Mouse (Mus musculus) lung, adult 2 months (tissue): Measurements from ENCODE around the gene Hvcn1. TPM values are rescaled to one million over a fixed set of nuclear protein-coding genes. Genes with fewer than 3 reads are reported as not detected.

Experiments used
- DNase-seq: peaks from one replicate; pipeline ENCODE4 v3.0.0; 2022
- H3K4me1 ChIP-seq: fragments of 200-500 bp; 2 replicates; pipeline ENCODE4 v1.6.1; 2011; ENCODE audit warnings: low read length; ENCODE audit not compliant: control insufficient read depth, insufficient read depth
- H3K4me3 ChIP-seq: fragments of 200-500 bp; replicated peaks from 2 replicates; pipeline ENCODE3; 2011; ENCODE audit warnings: low read depth, mild to moderate bottlenecking, control low read depth, low read length; ENCODE audit errors: extremely low read depth
- CTCF ChIP-seq: fragments of 200-500 bp; IDR thresholded peaks from 2 replicates; pipeline ENCODE4 v1.5.1; 2011; ENCODE audit warnings: mild to moderate bottlenecking, low read length, control low read depth; ENCODE audit not compliant: insufficient read depth
- POLR2A ChIP-seq: fragments of 200-500 bp; IDR thresholded peaks from 2 replicates; pipeline ENCODE4 v1.6.1; 2011; ENCODE audit warnings: low read depth, mild to moderate bottlenecking, control low read depth, low read length, borderline replicate concordance; ENCODE audit errors: extremely low read depth
- WGBS: fragments of 180-500 bp; shearing (Covaris S2); methylation state at CpG from one replicate; pipeline ENCODE4 v1.1.7; 2018; 5-methylcytosine and 5-hydroxymethylcytosine counted together
- polyA plus RNA-seq: library from polyadenylated mRNA; depleted of rRNA; stranded (reverse); fragments of >200 nt; gene quantifications from 2 replicates; pipeline ENCODE4 v1.2.3, GENCODE M21; 2012; rRNA removed

Hvcn1 gene
- polyA plus RNA-seq = 19.6 and 21.9 TPM in 2 replicates

DNA sequence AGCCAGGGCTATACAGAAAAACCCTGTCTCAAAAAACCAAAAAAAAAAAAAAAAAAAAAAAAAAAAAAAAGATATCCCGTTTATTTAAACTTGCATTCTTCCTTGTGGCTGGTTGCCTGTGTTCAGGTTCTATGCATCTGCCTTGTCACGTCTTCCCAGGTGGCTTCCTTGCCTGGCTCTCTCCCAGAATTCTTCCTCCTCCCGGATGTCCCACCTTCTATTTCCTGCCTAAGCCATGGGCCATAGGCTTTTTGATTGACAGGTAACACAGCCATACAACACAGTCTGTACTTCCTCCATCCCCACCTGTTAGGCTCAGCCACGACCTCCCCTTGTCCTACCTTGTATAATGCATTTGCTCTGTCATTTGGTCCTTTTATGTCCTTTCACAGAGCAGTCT lies at the start of gene Hvcn1:
TSS of gene Hvcn1 (plus strand) at position 330 of the 400 bp plus-strand sequence.
- peaks cover 3% of the 10 kb centered on the region; the same call in 1 of the 2 replicates for H3K4me1 ChIP-seq
- WGBS = 51% methylated on average over 4 of the region's 4 CpGs
- no peak within 1 kb of the TSS for H3K4me3 ChIP-seq
- TF ChIP-seq POLR2A (no peak), CTCF (no peak)
- no peak for DNase-seq

DNA sequence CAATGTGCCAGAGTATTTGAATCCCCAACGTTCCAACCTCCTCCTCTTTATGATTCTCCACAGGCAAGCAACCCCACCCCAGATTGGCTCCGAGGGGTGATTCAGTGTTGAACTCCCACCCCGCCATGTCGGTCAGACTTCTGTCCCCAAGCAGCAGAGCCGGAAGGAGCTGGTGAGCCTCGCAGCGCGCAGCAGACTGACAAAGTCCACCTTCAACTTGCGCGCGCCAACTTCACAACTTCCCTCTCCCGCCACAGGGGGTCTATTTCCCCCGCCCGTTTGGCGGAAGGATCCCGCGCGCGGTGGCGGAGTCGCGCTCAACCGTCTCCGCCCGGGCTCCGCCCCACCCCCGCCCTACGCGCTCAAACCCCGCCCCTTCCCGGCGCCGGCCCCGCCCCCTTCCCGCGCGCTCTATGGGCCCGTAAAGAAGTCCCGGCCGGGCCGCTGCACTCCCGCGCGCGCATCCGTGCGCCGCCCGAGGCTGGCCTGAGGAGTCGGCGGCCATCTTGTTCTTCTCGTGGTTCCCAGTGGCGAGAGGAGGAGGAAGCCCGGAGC lies 48.7 kb upstream of the Hvcn1 start, which contains the start of gene Ppp1cc:
TSS of gene Ppp1cc (plus strand) at position 452 of the 555 bp plus-strand sequence.
- WGBS = under 1% methylated on average over 50 of the region's 54 CpGs
- peak; percentile 78; the same call in 1 of the 2 replicates for TF ChIP-seq POLR2A
- TF ChIP-seq CTCF = no peak
- Histone ChIP-seq H3K4me3 (peak within 1 kb of the TSS; percentile 87), H3K4me1 (peaks cover 21% of the 10 kb centered on the region)
- peak; percentile 85 for DNase-seq

- Histone ChIP-seq H3K4me1 (peaks cover 30% of the 10 kb centered on the region), H3K4me3 (peak overlapping the region; percentile 85)
- under 1% methylated on average over 42 of the region's 42 CpGs for WGBS
- TF ChIP-seq POLR2A = no peak
- TF ChIP-seq CTCF = no peak
- DNase-seq = peak; percentile 47
Observed at GRCm38 (mm10) chr5:122158557-122159515, 47.8 kb upstream of the Hvcn1 start.

DNA sequence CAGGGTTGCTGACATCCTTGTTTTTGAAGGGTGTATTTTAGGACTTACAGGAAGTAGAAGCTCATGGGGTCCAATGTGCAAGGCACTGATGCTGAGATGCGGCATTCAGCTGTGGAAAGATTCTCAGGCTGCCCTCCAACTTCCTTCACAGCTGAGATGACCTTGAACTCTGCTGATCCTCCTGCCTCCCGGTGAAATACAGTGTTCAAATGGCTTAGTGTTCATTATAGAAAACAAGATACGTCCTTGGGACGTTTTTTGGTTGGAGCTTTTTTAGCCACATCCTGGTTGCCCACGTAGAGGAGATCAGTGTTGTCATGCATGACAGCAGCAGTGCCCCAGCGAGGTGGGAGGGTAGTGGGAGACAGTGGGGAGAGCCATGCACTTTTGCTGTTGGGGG lies 43.4 kb upstream of the Hvcn1 start:
- DNase-seq = no peak
- TF ChIP-seq CTCF (no peak), POLR2A (no peak)
- Histone ChIP-seq H3K4me1 (peaks cover 41% of the 10 kb centered on the region), H3K4me3 (no peak overlapping the region)
- WGBS = 23% methylated on average over 6 of the region's 6 CpGs

GRCm38 (mm10) chr5:122164011-122164410 lies 42.6 kb upstream of the Hvcn1 start:
- 40% methylated on average over 3 of the region's 3 CpGs for WGBS
- TF ChIP-seq POLR2A (no peak), CTCF (no peak)

GRCm38 (mm10) chr5:122165233-122165915 lies 41.2 kb upstream of the Hvcn1 start:
- WGBS = 47% methylated on average over 6 of the region's 6 CpGs
- DNase-seq = no peak
- H3K4me1 ChIP-seq = peaks cover 32% of the 10 kb centered on the region
- TF ChIP-seq CTCF (no peak), POLR2A (no peak)
- no peak overlapping the region for H3K4me3 ChIP-seq

More at GRCm38 (mm10) chr5:122164011-122164410, 42.6 kb upstream of the Hvcn1 start:
- Histone ChIP-seq H3K4me3 (no peak overlapping the region), H3K4me1 (peaks cover 41% of the 10 kb centered on the region)
- no peak for DNase-seq

DNA sequence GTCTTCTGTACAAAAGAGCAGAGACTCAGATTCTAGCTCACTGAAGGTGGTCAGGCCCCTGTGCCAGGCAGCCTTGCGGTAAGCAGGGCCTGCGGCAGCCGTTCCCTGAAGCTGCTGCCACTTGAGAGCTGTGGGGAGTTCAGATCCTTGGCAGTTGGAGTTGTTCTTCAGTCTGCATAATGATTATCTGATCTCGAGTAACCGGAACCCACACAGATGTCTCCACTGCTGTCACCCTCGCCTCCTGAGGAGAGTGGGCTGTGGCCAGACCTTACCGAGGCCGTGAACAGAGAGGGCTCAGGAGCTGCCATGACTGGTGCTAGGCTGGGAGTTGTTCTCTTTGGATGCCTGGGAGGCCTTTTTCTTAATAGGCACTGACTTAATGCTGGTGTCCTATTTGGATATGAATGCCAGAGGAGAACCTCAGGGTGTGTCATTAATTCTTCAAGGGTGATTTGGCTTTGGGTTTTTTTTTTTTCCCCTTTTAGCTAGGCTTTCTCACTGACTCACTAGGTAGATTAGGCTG lies 39.9 kb upstream of the Hvcn1 start:
- no peak for DNase-seq
- TF ChIP-seq POLR2A (no peak), CTCF (no peak)
- no peak overlapping the region for H3K4me3 ChIP-seq
- WGBS = 41% methylated on average over 8 of the region's 8 CpGs
- peaks cover 24% of the 10 kb centered on the region for H3K4me1 ChIP-seq

DNA sequence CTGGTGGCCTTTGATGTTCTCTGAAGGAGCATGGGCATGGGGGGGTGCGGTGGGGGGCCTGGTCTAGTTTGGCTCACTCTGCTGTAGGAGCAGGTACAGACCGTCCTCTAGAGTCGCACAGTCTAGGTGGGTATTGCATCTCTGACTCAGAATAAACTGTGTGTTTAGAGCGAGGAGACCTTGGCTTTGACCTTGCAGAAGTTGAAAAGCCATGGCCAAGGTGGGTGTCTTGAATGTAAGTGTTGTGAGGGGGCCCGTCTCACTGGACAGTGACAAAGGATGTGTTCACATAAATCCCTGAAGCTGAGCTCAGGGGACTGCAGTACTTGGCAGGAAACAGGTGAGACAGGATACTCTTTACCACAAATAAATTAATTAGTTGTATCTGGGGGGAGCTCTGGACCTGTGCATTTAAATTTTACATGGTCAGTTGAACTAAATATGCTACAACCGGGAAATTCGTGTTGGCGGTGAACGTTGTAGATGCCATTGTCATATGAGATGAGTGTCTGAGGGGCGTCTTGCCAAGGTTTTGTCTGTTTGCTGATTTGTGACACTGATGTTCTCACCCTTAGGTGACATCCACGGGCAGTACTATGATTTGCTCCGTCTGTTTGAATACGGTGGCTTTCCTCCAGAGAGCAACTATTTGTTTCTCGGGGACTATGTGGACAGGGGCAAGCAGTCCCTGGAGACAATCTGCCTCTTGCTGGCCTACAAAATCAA lies 38.1 kb upstream of the Hvcn1 start:
- H3K4me1 ChIP-seq = peaks cover 14% of the 10 kb centered on the region
- TF ChIP-seq POLR2A (no peak), CTCF (no peak)
- DNase-seq = no peak
- H3K4me3 ChIP-seq = no peak overlapping the region
- WGBS = 63% methylated on average over 14 of the region's 14 CpGs

DNA sequence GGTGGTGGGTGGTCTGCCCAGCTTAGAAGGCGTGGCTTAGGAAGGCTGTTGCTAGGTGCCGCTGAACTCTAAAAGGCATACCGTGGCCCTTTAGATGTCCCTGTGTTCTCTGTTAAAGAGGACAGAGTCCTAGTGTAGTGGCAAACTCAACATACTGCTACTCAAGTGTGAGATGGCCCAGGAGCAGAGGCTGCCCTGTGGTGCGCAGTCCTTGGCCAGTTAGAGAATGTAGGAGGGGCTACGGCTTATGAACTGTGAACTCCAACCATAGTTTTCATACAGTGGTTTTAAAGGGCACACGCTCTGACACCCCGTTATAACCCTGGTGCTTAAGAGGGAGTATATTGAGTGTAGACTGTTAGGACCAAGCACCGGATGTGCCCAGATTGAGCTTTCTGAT lies 35.5 kb upstream of the Hvcn1 start:
- TF ChIP-seq POLR2A (no peak), CTCF (no peak)
- DNase-seq = no peak
- WGBS = 93% methylated on average over 8 of the region's 8 CpGs
- Histone ChIP-seq H3K4me1 (no peaks in the 10 kb centered on the region), H3K4me3 (no peak overlapping the region)
